Mouse (Mus musculus) hindbrain, embryonic 12.5 days (tissue): Measurements from ENCODE around the gene Pik3c2g. TPM values are rescaled to one million over a fixed set of nuclear protein-coding genes. Genes with fewer than 3 reads are reported as not detected.

Source experiments
- ATAC-seq: fragments of 200-750 bp; cut with Nextera tagmentation; 2 replicates; pipeline ENCODE4 v1.8.0; 2017; ENCODE audit warnings: moderate TSS enrichment; ENCODE audit not compliant: low FRiP score
- H3K27ac ChIP-seq: fragments of 300-500 bp; sonication (generic); 2 replicates; pipeline ENCODE4 v1.5.1; 2016; ENCODE audit warnings: mild to moderate bottlenecking
- H3K27me3 ChIP-seq: fragments of 300-500 bp; sonication (generic); 2 replicates; pipeline ENCODE4 v1.6.1; 2016; ENCODE audit warnings: mild to moderate bottlenecking
- H3K36me3 ChIP-seq: fragments of 300-500 bp; sonication (generic); 2 replicates; pipeline ENCODE4 v1.6.1; 2016; ENCODE audit warnings: mild to moderate bottlenecking
- H3K4me1 ChIP-seq: fragments of 300-500 bp; sonication (generic); 2 replicates; pipeline ENCODE4 v1.6.1; 2016
- H3K4me2 ChIP-seq: fragments of 300-500 bp; sonication (generic); replicated peaks from 2 replicates; pipeline ENCODE4 v1.6.1; 2016; ENCODE audit warnings: mild to moderate bottlenecking
- H3K4me3 ChIP-seq: fragments of 300-500 bp; sonication (generic); 2 replicates; pipeline ENCODE4 v1.5.1; 2016; ENCODE audit warnings: mild to moderate bottlenecking
- H3K9ac ChIP-seq: fragments of 300-500 bp; sonication (generic); 2 replicates; pipeline ENCODE4 v1.6.1; 2016; ENCODE audit warnings: mild to moderate bottlenecking, moderate library complexity
- H3K9me3 ChIP-seq: fragments of 300-500 bp; sonication (generic); replicated peaks from 2 replicates; pipeline ENCODE4 v1.6.1; 2016; ENCODE audit warnings: mild to moderate bottlenecking
- WGBS: fragments of 180-500 bp; shearing (Covaris S2); methylation state at CpG from one replicate; pipeline ENCODE4 v1.1.7; 2016; 5-methylcytosine and 5-hydroxymethylcytosine counted together
- polyA plus RNA-seq: library from polyadenylated mRNA; unstranded; fragments of >200 nt; fragmentation: Nextera tagmentation; extraction: Ambion mirVana; gene quantifications from 2 replicates; pipeline ENCODE4 v1.2.1, GENCODE M21; 2016

Gene Pik3c2g
- polyA plus RNA-seq, 1 experiment from 2014 or later: 0.39 TPM

DNA sequence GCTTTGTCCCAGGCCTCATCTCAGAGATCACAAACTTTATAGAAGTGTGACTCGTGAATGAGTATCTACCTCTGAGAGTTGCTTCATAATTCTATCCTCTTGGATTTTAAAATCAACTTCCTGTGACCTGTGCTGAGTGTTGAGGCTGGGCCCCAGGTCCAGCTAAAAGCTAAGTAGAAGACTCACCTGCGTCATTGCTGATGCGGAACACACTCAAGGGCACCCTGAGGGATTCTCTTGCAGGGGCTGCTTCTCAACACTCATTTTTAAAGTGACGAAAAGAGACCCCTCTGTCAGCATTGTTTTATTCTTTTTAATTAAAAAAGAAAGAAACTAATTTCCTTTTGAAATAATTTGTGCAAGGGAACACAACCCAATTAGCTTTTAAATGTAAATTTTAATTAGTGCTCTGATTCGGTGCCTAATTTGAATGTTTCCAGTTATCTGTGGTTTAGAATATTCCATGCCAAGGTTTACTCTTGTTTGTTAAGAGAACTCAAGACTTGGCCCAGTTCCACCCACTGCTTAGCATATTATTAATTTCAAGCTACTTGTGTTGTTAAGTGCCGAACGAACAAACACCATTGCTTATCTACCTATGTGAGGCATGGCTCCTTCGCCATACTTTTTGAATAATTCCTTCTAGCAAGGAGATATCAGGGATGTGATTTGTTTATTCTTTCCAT lies 212.7 kb downstream of the Pik3c2g start:
- H3K9ac ChIP-seq: no peak overlapping the region
- no peak overlapping the region for H3K4me2 ChIP-seq
- H3K4me3 ChIP-seq: no peak overlapping the region
- no peak for ATAC-seq
- no peak overlapping the region for H3K27ac ChIP-seq
- 80% methylated on average over 8 of the region's 8 CpGs for WGBS
- no peaks in the 10 kb centered on the region for H3K27me3 ChIP-seq
- H3K36me3 ChIP-seq: no peaks in the 10 kb centered on the region
- peaks cover 3% of the 10 kb centered on the region; the same call in 1 of the 2 replicates for H3K4me1 ChIP-seq
- no peaks in the 10 kb centered on the region for H3K9me3 ChIP-seq

DNA sequence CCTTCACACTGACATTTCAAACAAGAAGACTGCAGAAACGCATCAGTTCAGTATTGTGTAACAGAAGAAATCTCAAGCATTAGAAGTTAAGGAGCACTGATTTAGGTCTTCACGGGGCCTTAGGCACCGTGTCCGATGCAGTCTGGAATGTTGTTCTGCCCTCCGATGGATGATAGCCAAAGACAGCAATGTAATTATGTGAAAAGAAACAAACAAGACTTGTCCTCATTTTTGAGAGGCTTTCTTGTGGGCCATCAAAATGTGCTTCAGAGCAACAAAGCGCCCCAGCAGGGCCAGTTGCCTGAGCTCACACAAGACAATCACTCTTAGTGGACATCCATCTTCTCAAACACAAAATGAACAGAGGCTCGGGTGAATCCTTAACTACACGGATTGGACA lies 234.9 kb downstream of the Pik3c2g start:
- Histone ChIP-seq H3K27ac (no peak overlapping the region), H3K9ac (no peak overlapping the region), H3K27me3 (no peaks in the 10 kb centered on the region), H3K4me1 (no peaks in the 10 kb centered on the region), H3K4me3 (no peak overlapping the region), H3K9me3 (no peaks in the 10 kb centered on the region), H3K4me2 (no peak overlapping the region), H3K36me3 (no peaks in the 10 kb centered on the region)
- 85% methylated on average over 8 of the region's 8 CpGs for whole genome bisulfite sequencing
- ATAC-seq: no peak

- H3K9ac ChIP-seq: no peak overlapping the region
- 77% methylated on average over 6 of the region's 6 CpGs for WGBS
- no peak overlapping the region for H3K4me3 ChIP-seq
- no peaks in the 10 kb centered on the region for H3K36me3 ChIP-seq
- no peaks in the 10 kb centered on the region for H3K4me1 ChIP-seq
- no peak for ATAC-seq
- no peaks in the 10 kb centered on the region for H3K27me3 ChIP-seq
- no peak overlapping the region for H3K4me2 ChIP-seq
- H3K9me3 ChIP-seq: no peaks in the 10 kb centered on the region
- H3K27ac ChIP-seq: no peak overlapping the region
These were observed 251.2 kb downstream of the Pik3c2g start for GRCm38 (mm10) chr6:139838239-139838638.

GRCm38 (mm10) chr6:139838713-139839112 lies 251.7 kb downstream of the Pik3c2g start:
- Histone ChIP-seq H3K4me3 (no peak overlapping the region), H3K4me1 (no peaks in the 10 kb centered on the region), H3K9me3 (no peaks in the 10 kb centered on the region), H3K36me3 (no peaks in the 10 kb centered on the region), H3K27ac (no peak overlapping the region), H3K9ac (no peak overlapping the region), H3K27me3 (no peaks in the 10 kb centered on the region), H3K4me2 (no peak overlapping the region)
- 92% methylated on average over 3 of the region's 3 CpGs for WGBS
- ATAC-seq: no peak

- H3K9ac ChIP-seq: no peak overlapping the region
- H3K9me3 ChIP-seq: no peaks in the 10 kb centered on the region
- no peaks in the 10 kb centered on the region for H3K27me3 ChIP-seq
- no peaks in the 10 kb centered on the region for H3K36me3 ChIP-seq
- 85% methylated on average over 7 of the region's 7 CpGs for WGBS
- H3K4me1 ChIP-seq: no peaks in the 10 kb centered on the region
- H3K4me3 ChIP-seq: no peak overlapping the region
- no peak overlapping the region for H3K27ac ChIP-seq
- H3K4me2 ChIP-seq: no peak overlapping the region
- ATAC-seq: no peak
These were observed 252.9 kb downstream of the Pik3c2g start for GRCm38 (mm10) chr6:139839907-139840306.

GRCm38 (mm10) chr6:139841272-139841671 lies 254.3 kb downstream of the Pik3c2g start:
- 98% methylated on average over 8 of the region's 8 CpGs for WGBS

GRCm38 (mm10) chr6:139842626-139843025 lies 255.6 kb downstream of the Pik3c2g start:
- Histone ChIP-seq H3K4me1 (no peaks in the 10 kb centered on the region), H3K9ac (no peak overlapping the region), H3K9me3 (no peaks in the 10 kb centered on the region), H3K4me2 (no peak overlapping the region), H3K36me3 (no peaks in the 10 kb centered on the region), H3K27me3 (no peaks in the 10 kb centered on the region), H3K27ac (no peak overlapping the region), H3K4me3 (no peak overlapping the region)
- WGBS: 96% methylated on average over 1 of the region's 1 CpGs
- no peak for ATAC-seq

More at GRCm38 (mm10) chr6:139841272-139841671, 254.3 kb downstream of the Pik3c2g start:
- H3K9ac ChIP-seq: no peak overlapping the region
- no peak overlapping the region for H3K4me3 ChIP-seq
- no peaks in the 10 kb centered on the region for H3K4me1 ChIP-seq
- no peaks in the 10 kb centered on the region for H3K9me3 ChIP-seq
- H3K4me2 ChIP-seq: no peak overlapping the region
- H3K27ac ChIP-seq: no peak overlapping the region
- no peak for ATAC-seq
- no peaks in the 10 kb centered on the region for H3K27me3 ChIP-seq
- H3K36me3 ChIP-seq: no peaks in the 10 kb centered on the region

- H3K9ac ChIP-seq: no peak overlapping the region
- H3K4me2 ChIP-seq: no peak overlapping the region
- no peaks in the 10 kb centered on the region for H3K4me1 ChIP-seq
- 78% methylated on average over 4 of the region's 4 CpGs for WGBS
- H3K9me3 ChIP-seq: no peaks in the 10 kb centered on the region
- H3K27ac ChIP-seq: no peak overlapping the region
- no peaks in the 10 kb centered on the region for H3K27me3 ChIP-seq
- no peak overlapping the region for H3K4me3 ChIP-seq
- no peaks in the 10 kb centered on the region for H3K36me3 ChIP-seq
- ATAC-seq: no peak
These were observed 256.5 kb downstream of the Pik3c2g start for GRCm38 (mm10) chr6:139843531-139843930.

DNA sequence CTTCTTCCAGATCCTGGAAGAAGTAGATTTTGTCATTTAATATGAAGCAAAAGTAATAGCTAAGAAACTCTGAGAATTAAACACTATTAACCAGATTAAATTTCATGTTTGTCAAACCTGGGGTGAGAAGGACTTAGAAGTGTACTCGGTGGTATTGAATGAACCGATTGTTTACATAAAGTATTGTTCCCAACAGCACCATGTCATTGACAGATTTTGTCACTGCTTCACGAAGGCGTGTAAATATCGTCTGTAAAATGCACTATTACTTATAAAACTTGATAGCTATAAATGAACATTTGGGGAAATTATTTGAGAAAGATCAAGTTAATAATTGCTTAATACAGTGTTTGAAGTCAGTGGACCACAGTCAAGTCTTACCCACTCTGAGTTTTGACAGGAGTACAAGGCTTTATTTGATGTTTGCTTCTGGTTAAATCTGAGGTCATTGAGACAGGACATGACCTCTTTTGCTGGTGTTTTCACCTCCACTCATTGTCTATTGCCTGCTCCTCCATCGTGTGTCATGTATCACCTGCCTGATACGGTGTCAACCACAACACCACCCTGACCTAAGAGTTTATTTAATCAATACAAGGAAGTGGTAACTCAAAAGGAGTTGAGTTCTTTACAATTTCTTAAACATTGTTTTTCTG lies 260.0 kb downstream of the Pik3c2g start:
- Histone ChIP-seq H3K4me2 (no peak overlapping the region), H3K9me3 (no peaks in the 10 kb centered on the region), H3K27ac (no peak overlapping the region), H3K9ac (no peak overlapping the region), H3K27me3 (no peaks in the 10 kb centered on the region), H3K4me1 (no peaks in the 10 kb centered on the region), H3K36me3 (no peaks in the 10 kb centered on the region), H3K4me3 (no peak overlapping the region)
- 78% methylated on average over 7 of the region's 7 CpGs for WGBS
- ATAC-seq: no peak

GRCm38 (mm10) chr6:139849931-139850330 lies 262.9 kb downstream of the Pik3c2g start:
- Histone ChIP-seq H3K27me3 (no peaks in the 10 kb centered on the region), H3K4me2 (no peak overlapping the region), H3K9me3 (no peaks in the 10 kb centered on the region), H3K9ac (no peak overlapping the region), H3K36me3 (no peaks in the 10 kb centered on the region), H3K4me3 (no peak overlapping the region), H3K27ac (no peak overlapping the region), H3K4me1 (no peaks in the 10 kb centered on the region)
- ATAC-seq: no peak
- WGBS: 80% methylated on average over 3 of the region's 3 CpGs

GRCm38 (mm10) chr6:139851705-139852603 lies 264.9 kb downstream of the Pik3c2g start:
- no peaks in the 10 kb centered on the region for H3K36me3 ChIP-seq
- H3K4me2 ChIP-seq: no peak overlapping the region
- no peak overlapping the region for H3K9ac ChIP-seq
- no peak for ATAC-seq
- no peak overlapping the region for H3K4me3 ChIP-seq
- WGBS: 91% methylated on average over 21 of the region's 21 CpGs
- H3K4me1 ChIP-seq: no peaks in the 10 kb centered on the region
- no peaks in the 10 kb centered on the region for H3K9me3 ChIP-seq
- no peak overlapping the region for H3K27ac ChIP-seq
- no peaks in the 10 kb centered on the region for H3K27me3 ChIP-seq

DNA sequence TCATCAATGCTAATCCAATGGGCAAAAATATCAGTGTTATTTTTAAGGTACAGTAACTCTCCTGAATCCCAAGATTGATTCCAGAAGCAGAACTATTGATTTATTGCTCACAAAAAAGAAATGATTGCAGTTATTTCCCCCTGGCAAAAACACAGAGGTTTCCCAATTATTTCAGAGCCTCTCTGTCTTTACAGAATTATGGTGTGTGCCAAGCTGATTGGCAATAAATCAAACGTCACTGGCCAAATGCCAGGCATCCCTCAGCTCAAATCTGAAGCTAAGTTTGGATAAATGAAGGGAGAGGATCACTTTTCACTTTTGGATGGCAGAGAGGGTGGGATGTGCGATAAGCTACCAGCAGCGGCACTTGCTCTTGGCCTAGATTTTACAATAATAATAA lies 265.8 kb downstream of the Pik3c2g start:
- no peak for ATAC-seq
- no peaks in the 10 kb centered on the region for H3K4me1 ChIP-seq
- no peak overlapping the region for H3K4me2 ChIP-seq
- no peaks in the 10 kb centered on the region for H3K36me3 ChIP-seq
- H3K27ac ChIP-seq: no peak overlapping the region
- no peaks in the 10 kb centered on the region for H3K27me3 ChIP-seq
- H3K9ac ChIP-seq: no peak overlapping the region
- WGBS: 92% methylated on average over 3 of the region's 3 CpGs
- no peaks in the 10 kb centered on the region for H3K9me3 ChIP-seq
- H3K4me3 ChIP-seq: no peak overlapping the region
